Mouse (Mus musculus) induced T-regulatory cell, adult 2 months (primary cell): ENCODE measurements at regions not wholly inside any gene's neighbourhood (a gene's known extent, or its start where the extent isn't known, plus 50 kb on each side); places are given as distances from the start of the nearest gene placed in this dataset.

Source experiments
- DNase-seq: peaks from one replicate; pipeline ENCODE4 v3.0.0-alpha.2; 2012; ENCODE audit warnings: low read depth

DNA sequence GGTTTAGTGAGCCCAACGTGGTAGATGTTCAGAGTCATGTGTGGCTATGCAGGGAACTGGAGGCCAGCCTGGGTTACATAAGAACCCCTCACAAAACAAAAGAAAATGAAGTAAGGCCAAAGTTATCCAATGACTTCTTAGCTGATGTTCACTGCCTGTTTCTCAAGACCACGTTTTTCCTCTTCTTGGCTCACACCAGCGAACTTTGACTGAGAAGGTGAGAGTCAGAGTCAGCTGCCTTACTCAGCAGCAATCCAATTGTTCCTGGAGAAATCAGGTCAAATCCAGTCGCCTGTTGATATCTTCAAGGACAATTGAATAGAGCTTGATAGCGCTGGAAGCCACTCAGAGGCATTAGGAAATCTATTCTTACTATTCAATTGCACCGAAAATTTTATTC lies 142.0 kb upstream of the Mast4 start:
- DNase-seq, result no peak

GRCm38 (mm10) chr13:103472216-103472615 lies 137.9 kb upstream of the Mast4 start:
- no peak for DNase-seq

DNA sequence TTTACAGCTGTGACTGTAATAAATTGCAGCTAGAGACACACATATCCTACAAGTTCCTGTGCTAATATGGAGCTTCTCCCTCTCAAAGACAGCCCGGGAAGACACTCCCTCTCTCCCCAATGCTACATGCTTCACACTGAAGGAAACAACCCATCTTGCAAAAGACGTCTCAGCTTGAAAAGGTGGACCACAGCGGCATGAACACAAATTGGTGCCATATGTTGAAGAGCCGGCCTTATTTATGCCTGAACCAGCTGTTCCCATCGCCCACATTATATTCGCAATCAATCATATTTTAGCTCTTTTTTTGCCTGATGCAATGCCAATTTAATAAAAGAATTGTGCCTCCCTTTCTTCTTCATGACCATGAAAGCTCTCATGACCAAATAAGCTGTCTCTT lies 135.8 kb upstream of the Mast4 start:
- DNase-seq, result no peak

DNA sequence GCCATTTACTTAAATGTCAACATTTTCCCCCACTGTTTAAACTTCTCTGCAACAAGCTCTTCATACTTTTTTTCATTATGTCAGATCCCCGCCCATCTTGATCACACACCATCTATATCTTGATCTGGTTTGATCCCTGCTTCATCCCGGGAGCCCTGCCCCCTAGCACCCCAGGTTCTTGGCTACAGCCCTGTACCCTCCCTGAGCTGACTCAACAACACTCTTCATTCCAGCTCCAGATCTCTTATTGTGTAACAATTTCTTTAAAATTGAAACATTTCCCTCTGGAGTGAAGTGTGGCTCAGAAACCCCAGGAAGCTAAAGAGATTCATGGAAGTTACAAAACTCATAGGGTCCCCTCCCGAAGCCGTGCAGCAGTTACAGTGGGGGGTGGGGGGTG lies 126.2 kb upstream of the Mast4 start:
- DNase-seq, result no peak

DNA sequence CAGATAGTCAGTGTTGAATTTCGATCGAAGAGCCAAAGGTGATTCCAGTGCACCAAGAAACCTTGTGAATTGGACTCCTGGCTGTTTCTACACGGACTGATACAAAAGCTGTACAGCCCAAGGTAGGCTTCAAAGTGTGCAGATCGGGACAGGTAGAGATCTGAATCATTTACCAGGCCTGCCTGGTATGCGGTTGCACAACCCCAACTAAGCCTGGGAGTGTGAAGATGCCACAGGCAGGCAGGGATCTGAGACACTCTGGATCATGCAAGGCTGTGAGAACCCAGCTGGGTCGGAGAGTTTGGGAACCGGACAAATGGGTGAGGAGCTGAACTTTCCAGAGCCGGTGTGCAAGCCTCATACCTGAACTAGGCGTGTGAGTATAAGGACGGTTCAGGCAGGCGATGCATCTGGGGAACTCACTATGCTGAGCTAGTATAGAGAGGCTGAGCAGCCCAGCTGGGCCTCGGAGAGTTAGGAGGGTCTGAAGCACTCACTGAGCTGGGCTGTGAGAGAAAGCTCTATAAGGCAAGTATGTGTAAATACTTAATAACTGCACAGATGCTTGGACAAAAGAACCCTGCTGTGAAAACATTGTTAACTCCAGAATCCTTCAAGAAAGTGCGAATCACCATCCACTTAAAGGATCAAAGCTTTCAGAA lies 125.3 kb upstream of the Mast4 start:
- no peak for DNase-seq

DNA sequence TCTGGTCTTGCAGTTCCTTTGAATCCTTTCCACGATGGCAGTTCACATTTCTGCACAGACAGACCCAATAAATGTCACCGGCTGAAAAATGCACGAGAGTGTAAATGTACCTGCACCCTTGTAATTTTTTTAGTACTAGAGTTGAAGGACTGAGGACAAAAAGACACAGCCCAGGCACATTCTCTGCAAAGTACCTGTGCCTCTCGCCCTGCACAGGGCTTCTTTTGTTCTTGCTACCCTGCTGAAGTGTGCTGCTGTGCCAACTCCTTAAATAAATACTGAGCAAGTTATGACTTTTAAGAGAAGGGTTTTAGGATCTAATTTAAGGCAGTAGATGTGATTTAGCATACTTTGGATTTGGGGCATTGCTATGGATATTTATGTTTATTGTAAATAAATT lies 118.5 kb upstream of the Mast4 start:
- DNase-seq, result no peak

DNA sequence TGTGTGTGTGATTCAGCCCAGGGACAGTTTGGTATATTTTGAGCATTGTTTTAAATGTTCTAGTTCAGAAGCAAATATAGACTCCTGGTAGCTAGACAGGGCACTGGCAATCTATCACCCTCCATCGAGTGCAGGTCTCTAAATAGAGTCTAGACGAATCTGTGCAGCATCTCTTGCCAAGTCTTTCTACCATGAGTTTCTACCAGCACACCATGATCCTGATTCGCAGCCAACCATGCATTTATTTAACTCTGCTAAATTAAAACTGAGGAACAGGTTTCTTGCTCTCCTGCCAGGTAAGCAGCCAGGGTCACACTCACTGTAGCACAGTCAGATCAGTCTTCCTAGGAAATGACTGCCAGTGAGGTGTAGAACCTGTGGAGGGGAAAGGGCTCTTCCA lies 96.3 kb upstream of the Mast4 start:
- no peak for DNase-seq

- DNase-seq, result no peak
Measured at GRCm38 (mm10) chr13:103424011-103424410, 89.7 kb upstream of the Mast4 start.

DNA sequence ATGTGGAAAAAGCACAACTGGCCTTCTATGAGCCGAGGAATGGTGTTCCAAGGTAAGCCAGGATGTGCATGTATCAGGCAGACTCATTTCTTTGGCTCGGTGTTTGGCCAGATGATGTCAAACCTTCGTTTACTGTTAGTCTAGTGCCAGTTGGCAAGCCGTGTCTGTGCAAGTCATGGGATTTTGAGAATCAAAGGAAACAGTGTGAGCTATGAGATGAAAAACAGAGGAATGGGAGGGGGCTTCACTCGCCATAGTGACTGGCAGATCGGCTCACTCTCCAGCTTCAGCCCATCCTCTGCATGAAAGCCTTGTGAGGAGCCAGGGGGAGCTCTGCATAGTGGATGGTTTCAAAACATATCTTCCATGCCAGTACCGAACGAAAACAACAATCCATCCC lies 89.1 kb upstream of the Mast4 start:
- no peak for DNase-seq

GRCm38 (mm10) chr13:103422997-103423396 lies 88.7 kb upstream of the Mast4 start:
- no peak for DNase-seq

DNA sequence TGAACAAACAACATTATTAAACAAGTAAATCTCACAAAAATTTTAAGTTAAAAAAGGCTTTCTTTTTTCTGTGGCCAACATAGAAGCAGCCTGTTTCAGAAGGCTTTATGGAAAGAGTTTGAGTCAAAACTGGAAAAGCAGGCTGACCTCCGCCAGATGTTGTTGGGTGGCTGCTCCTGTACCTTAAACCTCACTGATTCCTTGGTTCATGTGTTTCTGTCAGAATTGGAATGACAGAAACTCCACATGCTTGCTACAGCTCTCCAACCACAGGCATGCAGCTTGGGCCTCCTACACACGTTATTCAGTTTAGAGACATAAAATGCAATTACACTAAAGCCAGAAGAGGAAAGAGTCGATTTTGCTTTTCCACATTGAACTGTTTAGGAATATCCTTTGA lies 84.8 kb upstream of the Mast4 start:
- no peak for DNase-seq

- no peak for DNase-seq
Measured at GRCm38 (mm10) chr13:103417256-103417655, 83.0 kb upstream of the Mast4 start.

DNA sequence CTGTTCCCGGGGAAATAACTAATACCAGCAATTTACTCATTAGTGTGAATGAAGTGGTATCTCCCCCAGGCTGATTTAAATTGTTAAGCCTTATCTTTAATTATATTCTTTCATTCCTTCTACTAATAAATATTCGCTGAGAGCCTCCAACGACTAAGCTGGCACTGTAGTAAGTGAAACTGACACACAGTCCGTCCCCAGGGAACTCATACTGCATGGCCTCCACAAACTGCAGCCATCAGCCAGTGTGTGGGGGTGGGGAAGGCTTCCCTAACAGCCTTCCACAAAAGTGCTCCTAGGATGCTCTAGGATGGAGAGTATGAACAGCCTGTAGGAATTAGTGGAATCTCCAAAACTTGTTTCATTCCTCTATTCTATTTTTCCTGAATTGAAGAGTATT lies 81.0 kb upstream of the Mast4 start:
- no peak for DNase-seq

DNA sequence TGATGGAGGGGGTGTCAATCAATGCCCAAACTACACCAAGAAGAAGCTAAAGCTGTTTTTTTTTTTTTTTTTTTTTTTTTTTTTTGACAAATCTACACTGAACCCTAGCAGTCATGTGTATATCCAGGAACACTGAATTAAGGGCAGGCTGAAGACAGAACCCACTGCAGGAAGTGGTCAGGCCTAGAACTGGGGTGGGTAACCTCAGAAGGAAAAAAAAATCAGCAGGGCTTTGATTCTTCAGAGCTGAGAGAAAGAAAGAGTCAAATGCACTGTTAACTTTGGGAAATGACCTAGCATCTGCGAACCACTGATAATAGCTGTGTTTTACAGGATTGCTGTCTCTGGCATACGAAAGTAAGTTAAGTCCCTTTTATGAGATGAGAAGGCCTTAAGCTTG lies 78.3 kb upstream of the Mast4 start:
- DNase-seq, result no peak

DNA sequence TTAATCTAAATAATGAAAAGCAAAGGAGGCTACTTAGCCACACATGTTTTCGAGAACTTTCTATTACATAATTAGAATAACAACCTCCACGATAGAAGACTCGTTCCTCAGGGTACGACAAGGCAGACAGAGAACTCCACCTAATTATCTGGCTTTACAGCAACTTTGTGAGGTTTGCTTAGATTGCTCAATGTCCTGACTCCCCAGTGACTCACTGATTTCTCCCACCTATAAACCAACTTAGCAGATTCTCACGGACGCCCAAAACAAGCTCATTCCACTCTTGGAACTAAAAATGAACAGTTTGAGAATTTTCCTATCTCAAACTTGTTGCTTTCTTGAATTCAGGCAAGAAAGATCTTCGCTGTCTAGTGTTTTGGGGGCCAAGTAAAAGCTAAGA lies 75.0 kb upstream of the Mast4 start:
- DNase-seq, result no peak

- DNase-seq, result no peak
Measured at GRCm38 (mm10) chr13:103396526-103397020, 62.3 kb upstream of the Mast4 start.

DNA sequence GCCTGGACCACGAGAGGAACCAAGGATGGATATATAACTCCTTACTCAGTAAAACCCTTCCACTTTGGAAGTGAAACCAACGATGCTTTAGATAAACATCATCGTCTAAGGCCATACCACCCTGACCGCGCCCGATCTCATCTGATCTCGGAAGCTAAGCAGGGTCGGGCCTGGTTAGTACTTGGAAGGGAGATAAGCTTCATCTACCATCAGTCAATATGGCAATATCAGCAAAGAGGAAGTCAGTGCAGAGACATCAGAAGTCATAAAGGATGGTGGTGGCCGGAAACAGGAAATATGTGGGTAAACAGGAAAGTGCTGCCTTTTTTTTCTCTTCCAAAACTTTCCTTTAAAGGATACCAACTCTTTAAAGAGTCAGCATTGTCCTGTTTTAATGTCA lies 61.8 kb upstream of the Mast4 start:
- DNase-seq, result no peak

GRCm38 (mm10) chr13:103392581-103392980 lies 58.3 kb upstream of the Mast4 start:
- no peak for DNase-seq

DNA sequence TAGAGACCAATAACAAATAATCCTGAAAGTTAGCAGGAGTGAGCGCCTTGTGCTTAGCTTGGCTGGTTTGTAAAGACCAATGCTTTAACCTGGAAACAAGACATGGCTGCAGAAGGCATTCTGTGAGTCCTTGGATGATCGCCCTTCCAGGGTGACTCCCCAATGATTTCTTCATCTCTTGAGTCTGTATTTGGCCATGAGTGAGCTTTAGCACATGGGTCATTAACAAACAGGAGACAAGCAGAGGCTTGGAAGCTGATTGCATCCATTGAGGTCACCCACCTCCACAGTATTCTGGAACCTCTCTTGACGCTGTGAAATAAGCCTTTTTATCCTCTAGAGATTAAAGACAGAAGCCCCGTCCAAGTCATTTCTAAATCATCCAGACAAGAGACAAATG lies 57.1 kb upstream of the Mast4 start:
- DNase-seq, result no peak

- no peak for DNase-seq
Measured at GRCm38 (mm10) chr13:103390991-103391390, 56.7 kb upstream of the Mast4 start.

DNA sequence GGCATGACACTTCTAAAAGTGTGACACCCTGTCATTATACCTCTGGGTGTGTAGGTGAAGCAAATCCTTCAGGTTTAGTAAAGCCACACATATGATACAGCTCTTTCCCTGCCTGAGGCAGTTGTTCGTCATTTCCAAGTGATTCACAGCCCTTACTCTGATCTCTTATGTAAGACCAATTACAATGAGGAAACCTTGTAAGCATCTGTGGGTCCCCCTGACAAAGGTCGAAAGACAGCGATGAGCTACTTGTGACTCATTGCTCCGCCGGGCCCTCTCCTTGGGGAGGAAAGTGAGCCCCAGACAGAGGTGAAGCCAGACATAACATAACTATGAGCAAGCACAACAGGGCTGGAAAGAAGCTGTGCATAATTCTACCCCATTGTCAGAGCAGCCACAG lies 52.7 kb upstream of the Mast4 start:
- no peak for DNase-seq
